Mouse (Mus musculus) c-Kit-positive CD71-positive TER-119-negative erythroid progenitor cells, embryonic 14.5 days (primary cell): Measurements from ENCODE around the gene Srr.

ENCODE experiments used
- DNase-seq: peaks from one replicate; pipeline ENCODE4 v3.0.0-alpha.2; 2013; ENCODE audit warnings: low read depth

The Srr gene

DNA sequence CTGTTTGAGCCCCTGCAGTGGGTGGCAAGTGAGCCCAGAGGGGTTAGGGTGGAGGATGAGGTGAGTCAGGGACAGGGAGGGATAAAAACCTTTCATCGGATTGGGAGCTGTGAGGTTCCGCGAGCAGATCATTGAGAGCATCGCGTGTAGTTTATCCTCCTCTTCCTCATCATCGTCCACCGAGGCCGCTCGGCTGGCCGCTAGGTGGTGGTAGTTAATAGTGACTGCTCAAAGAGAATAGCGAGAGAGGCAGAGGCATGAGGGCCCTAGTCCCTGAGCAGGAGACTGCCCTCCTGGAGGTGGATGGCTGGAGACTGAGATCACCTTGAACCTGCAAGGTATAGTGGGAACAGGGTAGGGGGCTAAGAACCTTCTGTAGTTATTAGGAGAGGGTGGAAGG, 62.3 kb downstream of the Srr start:
- no peak for DNase-seq

DNA sequence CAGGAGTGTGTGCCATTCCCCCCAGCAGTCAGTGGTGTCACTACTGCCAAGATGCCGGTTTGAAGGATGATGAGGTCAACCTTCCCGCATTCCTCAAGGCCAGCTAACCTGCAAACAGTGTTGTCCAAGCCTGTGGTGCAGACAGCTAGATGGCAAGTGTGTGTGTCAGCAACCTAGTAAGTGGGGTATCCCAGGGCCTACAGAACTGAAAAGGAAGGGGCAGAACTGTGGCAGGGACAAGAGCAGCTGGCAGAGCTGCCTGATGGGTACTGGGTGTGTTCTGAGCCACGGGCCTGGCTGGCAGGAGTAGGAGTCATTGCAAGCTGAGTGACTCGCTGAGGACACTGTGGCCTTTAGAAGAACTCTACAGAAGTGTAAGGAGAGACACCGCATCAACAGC, 63.6 kb downstream of the Srr start:
- DNase-seq: no peak

DNA sequence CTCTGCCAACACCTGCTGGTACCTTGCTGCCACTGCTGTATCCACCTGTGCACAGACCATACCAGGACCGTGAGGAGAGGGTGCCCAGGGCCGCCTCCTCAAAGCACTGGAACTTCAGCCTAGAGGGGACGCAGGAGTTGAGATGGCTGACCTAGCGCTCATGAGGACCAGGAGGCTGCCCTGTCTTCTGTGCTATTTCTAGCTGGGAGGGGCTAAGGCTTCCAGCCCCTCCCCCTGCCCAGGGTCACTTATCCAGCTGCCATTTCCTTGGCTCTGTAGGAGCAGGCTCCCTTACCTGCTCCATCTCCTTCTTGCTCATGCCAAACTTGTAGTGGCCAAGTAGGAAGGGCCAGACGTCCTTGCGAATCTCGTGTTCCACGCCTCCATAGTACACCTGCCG, 68.0 kb downstream of the Srr start:
- DNase-seq: no peak
